Mouse (Mus musculus) C2C12 (cell line): ENCODE results near the gene Mfap2. TPM values are rescaled to one million over a fixed set of nuclear protein-coding genes. Genes with fewer than 3 reads are reported as not detected.

Experiments
- H3K27me3 ChIP-seq: one replicate; pipeline ENCODE4 v1.6.1; 2011; ENCODE audit not compliant: control insufficient read depth, insufficient read depth, insufficient read length
- H3K36me3 ChIP-seq: one replicate; pipeline ENCODE4 v1.6.1; 2011; ENCODE audit not compliant: control insufficient read depth, insufficient read depth
- H3K4me3 ChIP-seq: one replicate; pipeline ENCODE4 v1.5.1; 2011; ENCODE audit warnings: mild to moderate bottlenecking, control low read depth; ENCODE audit not compliant: poor library complexity, insufficient read depth, severe bottlenecking
- H3K79me2 ChIP-seq: one replicate; pipeline ENCODE4 v1.6.1; 2011; ENCODE audit not compliant: control insufficient read depth, insufficient read depth
- H3K79me3 ChIP-seq: one replicate; pipeline ENCODE4 v1.6.1; 2011; ENCODE audit warnings: low read depth, control low read depth
- H3ac ChIP-seq: one replicate; pipeline ENCODE3; 2011; ENCODE audit warnings: low read depth; ENCODE audit not compliant: control insufficient read depth, insufficient read length
- CEBPB ChIP-seq: IDR thresholded peaks from one replicate; pipeline ENCODE4 v1.6.1; 2011; ENCODE audit warnings: low read depth, mild to moderate bottlenecking, control low read depth, moderate library complexity
- CTCF ChIP-seq: IDR thresholded peaks from one replicate; pipeline ENCODE4 v1.5.1; 2011; ENCODE audit not compliant: control insufficient read depth, insufficient read depth, insufficient read length
- FOSL1 ChIP-seq: IDR thresholded peaks from one replicate; pipeline ENCODE4 v1.8.0; 2011; ENCODE audit warnings: mild to moderate bottlenecking, low read length; ENCODE audit not compliant: poor library complexity, insufficient read depth, severe bottlenecking
- MAX ChIP-seq: IDR thresholded peaks from one replicate; pipeline ENCODE4 v1.6.1; 2011; ENCODE audit warnings: mild to moderate bottlenecking, control low read depth
- MYOD1 ChIP-seq: IDR thresholded peaks from one replicate; pipeline ENCODE4 v1.6.1; 2011; ENCODE audit warnings: low read depth; ENCODE audit not compliant: control insufficient read depth, insufficient read length
- MYOG ChIP-seq: IDR thresholded peaks from one replicate; pipeline ENCODE4 v1.6.1; 2011; ENCODE audit not compliant: control insufficient read depth, insufficient read length; ENCODE audit errors: extremely low read depth
- USF1 ChIP-seq: IDR thresholded peaks from one replicate; pipeline ENCODE4 v1.6.1; 2011; ENCODE audit warnings: low read depth, mild to moderate bottlenecking, control low read depth, moderate library complexity
- polyA plus RNA-seq: library from polyadenylated mRNA; unstranded; fragments of >200 nt; fragmentation: generic; extraction: Trizol; gene quantifications from one replicate; pipeline ENCODE4 v1.2.1, GENCODE M21; 2012; ENCODE audit warnings: missing spikeins

Mfap2 gene
- polyA plus RNA-seq, 1 experiment = 2.0 TPM

- Histone ChIP-seq H3K36me3 (no peaks in the 10 kb centered on the region), H3K79me3 (no peaks in the 10 kb centered on the region), H3ac (no peak overlapping the region), H3K27me3 (no peaks in the 10 kb centered on the region), H3K79me2 (no peaks in the 10 kb centered on the region), H3K4me3 (no peak overlapping the region)
- TF ChIP-seq MYOG (no peak), MYOD1 (no peak), USF1 (no peak), CTCF (no peak), MAX (no peak), CEBPB (no peak), FOSL1 (no peak)
Observed at GRCm38 (mm10) chr4:141020811-141021613, 10.8 kb downstream of the Mfap2 start.

DNA sequence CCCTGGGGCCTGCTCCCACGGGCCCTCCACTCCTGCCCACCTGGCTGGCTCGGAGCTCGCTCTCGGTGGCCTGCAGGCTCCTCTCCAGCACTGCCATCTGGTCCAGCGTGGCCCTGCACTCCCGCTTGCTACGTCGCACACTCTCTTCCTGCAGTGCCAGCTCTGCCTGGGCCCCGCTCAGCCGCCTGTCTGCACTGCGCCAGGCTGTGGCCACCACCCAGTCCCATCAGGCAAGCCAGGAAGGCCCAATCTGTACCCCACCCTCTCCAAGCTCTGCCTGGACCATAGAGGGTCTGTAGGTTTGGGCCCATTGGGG is 11.4 kb downstream of the Mfap2 start:
- H3K4me3 ChIP-seq = no peak overlapping the region
- no peaks in the 10 kb centered on the region for H3K79me2 ChIP-seq
- H3K36me3 ChIP-seq = no peaks in the 10 kb centered on the region

GRCm38 (mm10) chr4:141024052-141024451 is 13.8 kb downstream of the Mfap2 start:
- TF ChIP-seq FOSL1 = no peak
- no peak for TF ChIP-seq CTCF
- no peak for TF ChIP-seq MYOG
- no peak for TF ChIP-seq MYOD1
- no peak for TF ChIP-seq CEBPB
- no peak for TF ChIP-seq MAX
- no peak for TF ChIP-seq USF1
- H3K79me3 ChIP-seq = no peaks in the 10 kb centered on the region
- no peak overlapping the region for H3K4me3 ChIP-seq
- no peaks in the 10 kb centered on the region for H3K79me2 ChIP-seq
- H3ac ChIP-seq = no peak overlapping the region
- H3K36me3 ChIP-seq = no peaks in the 10 kb centered on the region
- no peaks in the 10 kb centered on the region for H3K27me3 ChIP-seq

More for the DNA sequence above, 11.4 kb downstream of the Mfap2 start:
- H3K79me3 ChIP-seq = no peaks in the 10 kb centered on the region
- no peak for TF ChIP-seq MYOD1
- no peak overlapping the region for H3ac ChIP-seq
- H3K27me3 ChIP-seq = no peaks in the 10 kb centered on the region

DNA sequence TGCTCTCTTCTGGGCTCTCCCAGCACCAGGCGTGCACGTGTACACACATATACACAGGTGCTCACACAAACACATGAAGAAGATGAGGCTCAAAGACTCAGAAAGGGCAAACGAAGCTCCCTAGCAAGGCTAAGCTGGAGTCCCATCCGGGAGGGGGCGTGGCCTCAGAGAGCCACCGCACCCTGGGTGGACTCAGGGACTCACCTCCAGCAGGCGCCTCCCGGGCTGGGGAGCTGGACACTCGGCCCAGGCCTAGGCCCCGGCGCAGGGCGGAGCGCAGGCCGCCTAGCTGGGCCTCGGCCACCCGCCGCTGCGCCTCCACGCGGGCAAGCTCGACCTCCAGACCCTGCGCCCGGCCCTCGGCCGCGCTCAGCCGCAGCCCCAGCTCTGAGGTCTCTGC is 14.8 kb downstream of the Mfap2 start:
- no peak overlapping the region for H3K4me3 ChIP-seq
- H3K79me3 ChIP-seq = no peaks in the 10 kb centered on the region
- H3K36me3 ChIP-seq = no peaks in the 10 kb centered on the region
- H3ac ChIP-seq = no peak overlapping the region
- TF ChIP-seq FOSL1 (no peak), MAX (no peak), MYOD1 (no peak), CEBPB (no peak), MYOG (no peak), USF1 (no peak), CTCF (no peak)
- H3K79me2 ChIP-seq = no peaks in the 10 kb centered on the region
- no peaks in the 10 kb centered on the region for H3K27me3 ChIP-seq

- no peak overlapping the region for H3ac ChIP-seq
- no peaks in the 10 kb centered on the region for H3K79me2 ChIP-seq
- TF ChIP-seq MYOD1 = no peak
- TF ChIP-seq CTCF = no peak
- no peak for TF ChIP-seq FOSL1
- no peak for TF ChIP-seq MAX
- no peak for TF ChIP-seq CEBPB
- no peak for TF ChIP-seq MYOG
- no peak for TF ChIP-seq USF1
- H3K36me3 ChIP-seq = no peaks in the 10 kb centered on the region
- no peaks in the 10 kb centered on the region for H3K27me3 ChIP-seq
- no peaks in the 10 kb centered on the region for H3K79me3 ChIP-seq
- no peak overlapping the region for H3K4me3 ChIP-seq
Observed at GRCm38 (mm10) chr4:141030541-141031206, 20.5 kb downstream of the Mfap2 start.

DNA sequence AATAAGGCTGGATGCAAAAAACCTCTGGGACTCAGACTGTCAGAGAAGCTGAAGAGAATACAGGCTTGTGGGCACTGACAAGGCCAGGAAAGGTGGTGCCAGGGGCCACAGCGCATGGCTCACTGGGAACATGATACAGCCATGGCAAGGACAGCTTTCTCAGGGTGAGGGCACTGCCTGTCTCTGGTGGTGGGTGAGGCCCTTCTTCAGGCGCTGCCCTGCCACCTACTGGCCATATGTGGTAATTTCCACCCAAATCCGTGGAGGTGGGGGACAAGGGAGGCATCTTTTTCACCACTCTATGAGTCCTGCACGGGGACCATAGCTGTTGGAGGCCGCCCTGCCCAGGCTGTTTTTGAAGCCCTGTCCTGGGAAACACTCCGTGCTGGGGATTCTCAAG is 21.5 kb downstream of the Mfap2 start:
- Histone ChIP-seq H3K4me3 (no peak overlapping the region), H3K27me3 (no peaks in the 10 kb centered on the region), H3ac (no peak overlapping the region), H3K36me3 (no peaks in the 10 kb centered on the region), H3K79me2 (no peaks in the 10 kb centered on the region), H3K79me3 (no peaks in the 10 kb centered on the region)
- no peak for TF ChIP-seq MYOG
- peak; percentile 88 for TF ChIP-seq CTCF
- TF ChIP-seq FOSL1 = no peak
- TF ChIP-seq USF1 = no peak
- no peak for TF ChIP-seq MAX
